Mouse (Mus musculus): ENCODE data around the gene Mettl1. TPM values are rescaled to one million over a fixed set of nuclear protein-coding genes. Genes with fewer than 3 reads are reported as not detected.

Gene Mettl1
- polyA plus RNA-seq, 1 experiment from 2014 or later = 37.1 TPM

GRCm38 (mm10) chr10:127090560-127091411 lies 49.6 kb downstream of the Mettl1 start:
- H3K4me1 ChIP-seq (replicated peaks) = peaks cover 21% of the 10 kb centered on the region
- H3K27me3 ChIP-seq (replicated peaks) = peaks cover 77% of the 10 kb centered on the region
- peak overlapping the region; percentile 26 for H3K4me2 ChIP-seq
- H3K9ac ChIP-seq = no peak overlapping the region
- H3K27ac ChIP-seq (ENCODE audit: poor library complexity, severe bottlenecking) = no peak overlapping the region
- H3K9me3 ChIP-seq (replicated peaks) = no peaks in the 10 kb centered on the region
- 11% methylated on average over 57 of the region's 57 CpGs for WGBS
- peak overlapping the region; percentile 27 for H3K4me3 ChIP-seq
- no peak for ATAC-seq (ENCODE audit: insufficient number of reproducible peaks, low FRiP score)
- peaks cover 4% of the 10 kb centered on the region; the same call in 1 of the 2 replicates for H3K36me3 ChIP-seq

GRCm38 (mm10) chr10:127091507-127092396 lies 50.5 kb downstream of the Mettl1 start:
- Histone ChIP-seq H3K27ac (ENCODE audit: poor library complexity, severe bottlenecking) (no peak overlapping the region), H3K36me3 (peaks cover 13% of the 10 kb centered on the region), H3K9ac (no peak overlapping the region), H3K4me1 (replicated peaks) (peaks cover 21% of the 10 kb centered on the region), H3K4me3 (peak overlapping the region; percentile 27), H3K4me2 (peak overlapping the region; percentile 26), H3K27me3 (replicated peaks) (peaks cover 72% of the 10 kb centered on the region), H3K9me3 (replicated peaks) (no peaks in the 10 kb centered on the region)
- WGBS = 9% methylated on average over 42 of the region's 51 CpGs
- no peak for ATAC-seq (ENCODE audit: insufficient number of reproducible peaks, low FRiP score)

DNA sequence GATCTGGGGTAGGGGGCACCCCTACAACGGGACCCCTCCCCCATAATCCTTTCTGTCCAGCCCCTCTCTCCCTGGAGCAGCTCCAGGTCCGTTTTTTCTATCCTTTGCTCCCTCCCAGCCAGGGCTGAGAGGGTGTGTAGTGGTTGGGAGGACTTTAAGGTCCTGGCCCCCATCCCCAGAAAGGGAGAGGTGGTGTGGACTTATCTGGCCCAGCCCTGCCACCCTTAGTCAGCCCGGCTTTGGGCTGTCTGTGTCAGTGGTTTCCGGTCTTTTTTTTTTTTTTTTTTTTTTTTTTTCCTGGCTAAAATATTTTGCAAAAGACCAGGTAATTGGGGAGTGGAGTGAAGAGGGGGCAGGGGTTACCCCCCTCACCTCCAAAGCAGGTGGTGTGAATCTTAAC lies 51.5 kb downstream of the Mettl1 start:
- Histone ChIP-seq H3K27ac (ENCODE audit: poor library complexity, severe bottlenecking) (no peak overlapping the region), H3K9me3 (replicated peaks) (no peaks in the 10 kb centered on the region), H3K4me1 (replicated peaks) (peaks cover 21% of the 10 kb centered on the region), H3K36me3 (peaks cover 23% of the 10 kb centered on the region), H3K27me3 (replicated peaks) (peaks cover 64% of the 10 kb centered on the region), H3K4me2 (no peak overlapping the region), H3K9ac (no peak overlapping the region), H3K4me3 (no peak overlapping the region)
- WGBS = 43% methylated on average over 4 of the region's 4 CpGs
- ATAC-seq (ENCODE audit: insufficient number of reproducible peaks, low FRiP score) = no peak

GRCm38 (mm10) chr10:127094382-127094802 lies 53.2 kb downstream of the Mettl1 start:
- peaks cover 21% of the 10 kb centered on the region for H3K4me1 ChIP-seq (replicated peaks)
- H3K4me2 ChIP-seq = no peak overlapping the region; the same call in 1 of the 2 replicates
- H3K36me3 ChIP-seq = peaks cover 40% of the 10 kb centered on the region
- H3K9me3 ChIP-seq (replicated peaks) = no peaks in the 10 kb centered on the region
- peak overlapping the region; percentile 20; the same call in 1 of the 2 replicates for H3K9ac ChIP-seq
- WGBS = 40% methylated on average over 7 of the region's 7 CpGs
- H3K27me3 ChIP-seq (replicated peaks) = peaks cover 49% of the 10 kb centered on the region
- no peak for ATAC-seq (ENCODE audit: insufficient number of reproducible peaks, low FRiP score)
- H3K27ac ChIP-seq (ENCODE audit: poor library complexity, severe bottlenecking) = no peak overlapping the region
- H3K4me3 ChIP-seq = no peak overlapping the region

MicroRNAs within 50 kb of the gene (microRNA counts, 519-probe panel; counts per million panel counts)
- microRNA mmu-miR-26a (2,539 counts per million, percentile 10 among the panel's probes with 10 or more counts), microRNA mmu-miR-546 (not detected)

Small RNA genes lying within 50 kb of the gene (microRNA-seq; reads per million reads assigned to microRNA genes)
- gene Mir26a-2 = 25.5 reads per million, percentile 35 among the genes with 10 or more reads in this experiment
- gene Mir546 = 0.94 reads per million

Other genes starting within 250 kb of the Mettl1 start
- gene Atp23, start 140.1 kb upstream of the Mettl1 start, polyA plus RNA-seq (2016; fragmentation: Nextera tagmentation; extraction: Ambion mirVana) = 8.2 and 10.0 TPM in 2 replicates
- 54.0 and 54.6 TPM in 2 replicates for gene Ctdsp2, start 62.7 kb upstream of the Mettl1 start, polyA plus RNA-seq (2016; fragmentation: Nextera tagmentation; extraction: Ambion mirVana)
- gene Avil, start 40.7 kb upstream of the Mettl1 start, polyA plus RNA-seq (2016; fragmentation: Nextera tagmentation; extraction: Ambion mirVana) = 0.19 and 0.22 TPM in 2 replicates
- 99.2 and 99.4 TPM in 2 replicates for gene Tsfm, start 10.6 kb upstream of the Mettl1 start, polyA plus RNA-seq (2016; fragmentation: Nextera tagmentation; extraction: Ambion mirVana)
- 0.14 and 0.18 TPM in 2 replicates for gene Eef1akmt3, start 99 bp downstream of the Mettl1 start, polyA plus RNA-seq (2016; fragmentation: Nextera tagmentation; extraction: Ambion mirVana)
- gene Cyp27b1, start 6.8 kb downstream of the Mettl1 start, polyA plus RNA-seq (2016; fragmentation: Nextera tagmentation; extraction: Ambion mirVana) = 0.18 TPM in 1 of 2 replicates, not detected in the other
- 0.10 and 0.28 TPM in 2 replicates for gene March9, start 18.8 kb downstream of the Mettl1 start, polyA plus RNA-seq (2016; fragmentation: Nextera tagmentation; extraction: Ambion mirVana)
- 1,080 and 1,140 TPM in 2 replicates for gene Cdk4, start 22.1 kb downstream of the Mettl1 start, polyA plus RNA-seq (2016; fragmentation: Nextera tagmentation; extraction: Ambion mirVana)
- gene Tspan31, start 28.9 kb downstream of the Mettl1 start, polyA plus RNA-seq (2016; fragmentation: Nextera tagmentation; extraction: Ambion mirVana) = 119 and 124 TPM in 2 replicates
- gene Agap2, start 33.9 kb downstream of the Mettl1 start, polyA plus RNA-seq (2016; fragmentation: Nextera tagmentation; extraction: Ambion mirVana) = 0.03 TPM in 1 of 2 replicates, not detected in the other
- gene Os9, start 79.7 kb downstream of the Mettl1 start, polyA plus RNA-seq (2016; fragmentation: Nextera tagmentation; extraction: Ambion mirVana) = 52.2 and 52.4 TPM in 2 replicates
- gene B4galnt1, start 123.8 kb downstream of the Mettl1 start, polyA plus RNA-seq (2016; fragmentation: Nextera tagmentation; extraction: Ambion mirVana) = 1.9 and 2.4 TPM in 2 replicates
- gene Slc26a10, start 139.2 kb downstream of the Mettl1 start, polyA plus RNA-seq (2016; fragmentation: Nextera tagmentation; extraction: Ambion mirVana) = 20.2 and 21.0 TPM in 2 replicates
- gene Arhgef25, start 148.7 kb downstream of the Mettl1 start, polyA plus RNA-seq (2016; fragmentation: Nextera tagmentation; extraction: Ambion mirVana) = 21.3 and 23.1 TPM in 2 replicates
- gene Dtx3, start 154.3 kb downstream of the Mettl1 start, polyA plus RNA-seq (2016; fragmentation: Nextera tagmentation; extraction: Ambion mirVana) = 74.3 and 75.1 TPM in 2 replicates
- gene Pip4k2c, start 170.2 kb downstream of the Mettl1 start, polyA plus RNA-seq (2016; fragmentation: Nextera tagmentation; extraction: Ambion mirVana) = 29.7 and 31.5 TPM in 2 replicates
- 0.37 and 0.79 TPM in 2 replicates for gene Kif5a, start 221.9 kb downstream of the Mettl1 start, polyA plus RNA-seq (2016; fragmentation: Nextera tagmentation; extraction: Ambion mirVana)
- gene Dctn2, start 225.0 kb downstream of the Mettl1 start, polyA plus RNA-seq (2016; fragmentation: Nextera tagmentation; extraction: Ambion mirVana) = 133 and 136 TPM in 2 replicates
- gene Mbd6, start 247.6 kb downstream of the Mettl1 start, polyA plus RNA-seq (2016; fragmentation: Nextera tagmentation; extraction: Ambion mirVana) = 13.6 and 14.6 TPM in 2 replicates